Mouse (Mus musculus) adrenal gland (tissue): Measurements from ENCODE around the gene Atoh8.

ENCODE experiments used
- intact Hi-C: fragments of 180-260 bp; cut with DNase I; formaldehyde crosslinking; loops from one replicate; pipeline ENCODE4 v1.15.1; 2025

Atoh8 gene

DNA sequence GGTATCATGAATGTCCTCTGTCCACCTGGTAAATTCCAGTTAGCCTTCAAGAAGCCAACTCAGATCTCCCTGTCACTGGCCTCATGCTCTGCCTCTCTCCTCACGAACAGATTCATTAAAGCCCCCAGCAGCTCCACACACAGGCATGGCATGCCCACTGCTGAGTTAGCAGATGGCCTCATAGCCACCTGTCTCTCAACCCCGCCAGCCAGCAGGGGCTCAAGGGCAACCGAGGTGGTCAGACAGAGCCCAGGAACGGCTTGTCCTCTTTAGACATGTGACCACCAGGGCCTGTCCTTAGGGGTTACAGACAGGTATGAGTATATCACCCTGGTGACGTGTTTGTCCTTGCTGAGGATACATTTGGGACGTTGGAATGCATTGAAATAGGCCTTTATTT lies 19.9 kb upstream of the Atoh8 start:
- intact Hi-C loops = no loop called here

DNA sequence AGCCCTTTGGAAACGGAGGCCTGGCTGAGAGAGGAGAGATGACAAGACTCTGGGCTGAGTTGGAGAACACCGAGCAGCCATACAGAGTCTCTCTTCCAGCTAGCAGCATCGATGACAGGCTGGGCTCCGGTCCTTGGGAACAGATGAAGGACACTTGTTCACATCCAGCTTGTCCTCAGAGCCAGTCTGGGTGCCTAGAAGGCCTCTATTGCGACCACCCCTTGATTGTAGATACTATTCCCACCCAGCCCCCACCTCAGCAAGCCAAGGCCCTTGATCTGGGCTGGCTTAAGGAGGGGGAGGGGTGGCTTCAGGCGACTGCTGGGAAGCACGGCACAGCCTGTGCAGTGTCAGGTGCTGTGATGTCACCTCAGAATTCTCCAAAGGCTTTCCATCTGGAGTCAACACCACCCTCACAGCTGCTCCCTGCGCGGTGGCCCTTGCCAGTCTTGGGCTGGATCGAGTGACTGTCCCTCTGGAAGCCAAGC lies 19.3 kb upstream of the Atoh8 start:
- intact Hi-C loops = no loop called here

DNA sequence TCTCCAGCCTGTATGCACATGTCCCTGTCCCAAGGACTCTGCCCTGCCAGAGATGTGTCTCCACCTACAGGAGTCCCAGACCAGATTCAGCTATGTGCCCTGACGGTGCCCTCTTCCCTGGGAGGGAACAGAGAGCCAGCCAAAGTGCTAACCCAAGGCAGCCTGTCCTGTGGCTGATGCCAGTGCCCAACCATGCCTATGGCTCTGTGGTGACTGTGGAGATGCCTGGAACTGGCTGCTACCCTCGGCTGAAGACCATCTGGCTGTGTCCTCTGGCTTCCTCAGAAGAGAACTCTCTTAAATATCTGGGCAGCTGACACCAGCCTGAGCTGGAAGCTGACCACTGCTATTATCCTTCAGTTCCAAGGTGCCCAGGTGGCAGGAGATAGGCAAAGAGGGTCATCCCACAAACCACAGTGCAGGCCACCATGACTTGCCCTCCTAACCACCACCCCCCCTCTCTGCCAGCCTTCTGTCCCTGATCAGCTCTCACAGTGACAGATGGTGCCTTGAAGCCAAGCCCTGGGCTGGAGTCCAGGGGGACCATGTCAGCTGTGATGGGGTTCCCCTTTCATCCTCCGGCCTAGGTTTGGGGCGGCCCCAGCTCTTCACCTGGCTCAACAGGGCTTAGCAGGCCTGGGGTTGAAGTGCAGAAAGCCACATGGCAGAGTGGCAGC lies 18.7 kb upstream of the Atoh8 start:
- intact Hi-C loops = no loop called here

DNA sequence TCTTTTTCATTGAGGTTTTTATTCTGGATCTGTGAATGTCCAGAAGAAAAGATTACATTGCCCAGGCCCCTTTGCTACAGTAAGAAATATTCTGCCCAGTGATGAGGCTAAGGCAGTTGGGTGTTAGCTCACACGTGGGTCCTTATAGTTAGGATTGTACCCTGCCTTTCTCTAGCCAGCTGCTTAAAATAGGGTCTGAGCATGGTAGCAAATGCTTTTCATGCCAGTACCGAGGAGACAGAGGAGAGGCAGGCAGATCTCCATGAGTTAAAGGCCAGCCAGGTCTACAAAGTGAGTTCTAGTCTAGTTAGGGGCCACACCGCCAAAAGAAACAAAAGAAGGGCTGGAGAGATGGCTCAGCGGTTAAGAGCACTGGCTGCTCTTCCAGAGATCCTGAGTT lies 17.8 kb upstream of the Atoh8 start:
- intact Hi-C loops = no loop called here

DNA sequence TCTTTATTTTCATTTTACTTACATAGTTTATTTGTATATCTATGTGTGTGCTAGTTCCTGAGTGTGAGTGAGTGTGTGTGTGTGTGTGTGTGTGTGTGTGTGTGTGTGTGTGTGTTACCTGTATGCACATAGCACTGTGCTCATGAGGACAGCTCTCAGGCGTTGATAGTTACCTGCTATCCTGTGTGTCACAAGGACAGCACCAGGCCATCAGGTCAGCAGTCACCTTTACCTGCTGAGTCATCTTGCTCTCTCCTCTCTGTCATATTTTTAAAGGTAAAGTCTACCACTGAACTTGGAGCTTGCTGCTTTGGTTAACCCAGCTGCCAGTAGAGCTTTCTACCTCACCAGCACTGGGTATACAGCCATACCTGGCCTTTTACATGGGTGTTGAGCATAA lies 17.1 kb upstream of the Atoh8 start:
- intact Hi-C loops = no loop called here

DNA sequence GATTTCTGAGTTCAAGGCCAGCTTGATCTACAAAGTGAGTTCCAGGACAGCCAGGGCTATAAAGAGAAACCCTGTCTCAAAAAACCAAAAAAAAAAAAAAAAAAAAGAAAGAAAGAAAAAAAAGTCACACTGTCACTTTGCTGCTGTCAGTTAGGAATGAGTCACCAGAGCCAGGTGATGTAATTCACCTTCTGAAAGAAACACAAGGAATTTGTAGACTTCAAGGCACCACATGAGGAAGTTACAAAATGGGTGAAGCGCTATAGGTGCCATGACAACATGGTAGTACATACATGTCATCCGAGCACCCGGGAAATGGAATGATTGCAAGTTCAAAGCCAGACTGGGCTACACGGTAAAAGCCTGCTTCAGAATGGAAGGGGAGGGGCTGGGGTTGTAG lies 14.6 kb upstream of the Atoh8 start:
- intact Hi-C loops = no loop called here

DNA sequence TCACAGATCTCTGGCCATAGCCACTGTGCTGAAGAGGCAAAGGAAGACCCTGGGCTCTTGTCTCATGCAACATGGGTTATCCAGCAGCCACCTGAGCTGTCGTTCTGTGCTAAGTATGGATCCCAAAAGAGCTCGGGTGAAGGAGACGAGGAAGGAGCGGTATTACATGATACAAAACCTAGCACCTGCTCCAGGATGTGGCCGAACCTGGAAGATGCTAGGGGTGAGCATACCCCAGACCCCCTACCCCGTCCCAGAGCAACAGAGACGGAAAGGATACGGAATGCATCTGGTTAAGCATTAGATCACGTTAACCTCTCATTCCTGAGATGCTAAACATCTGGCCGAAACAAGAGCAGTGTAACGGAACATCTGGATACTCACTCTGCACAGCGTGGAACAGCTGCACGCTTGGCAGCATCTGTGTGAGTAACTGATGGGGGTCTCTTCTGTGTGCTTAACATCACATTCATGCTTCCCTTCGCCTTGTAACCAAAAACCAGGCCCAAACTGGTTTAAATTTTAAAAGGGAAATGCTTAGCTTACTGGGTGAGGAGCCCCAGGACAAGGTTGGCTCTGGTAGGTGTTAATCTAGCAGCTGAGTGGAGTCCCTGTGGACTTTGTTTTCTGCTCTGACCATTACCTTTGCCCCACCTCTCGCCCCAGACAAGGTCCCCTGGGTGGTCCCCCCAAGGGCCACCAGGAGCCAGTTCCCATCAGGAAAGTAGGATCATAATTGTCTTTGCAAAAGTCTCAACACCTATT lies 13.0 kb upstream of the Atoh8 start:
- intact Hi-C loops = no loop called here

DNA sequence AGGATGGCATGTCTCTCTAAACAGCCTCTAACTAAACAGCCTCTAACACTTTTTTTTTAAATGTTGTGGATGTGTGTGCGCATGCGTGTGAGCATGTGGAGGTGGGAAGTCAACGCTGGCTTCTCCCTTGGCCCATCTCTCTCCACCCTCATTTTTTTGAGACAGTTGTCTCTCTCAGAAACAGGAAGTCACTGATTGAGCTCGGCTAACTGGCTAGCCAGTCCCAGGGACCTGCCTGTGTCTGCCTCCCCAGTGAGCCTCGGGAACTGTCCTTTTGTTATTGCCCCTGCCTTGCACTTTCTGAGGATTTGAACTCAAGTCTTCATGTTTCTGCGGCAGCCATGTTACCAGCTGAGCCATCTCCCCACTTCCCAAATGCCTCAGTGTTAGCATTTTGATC lies 10.9 kb upstream of the Atoh8 start:
- intact Hi-C loops = no loop called here

DNA sequence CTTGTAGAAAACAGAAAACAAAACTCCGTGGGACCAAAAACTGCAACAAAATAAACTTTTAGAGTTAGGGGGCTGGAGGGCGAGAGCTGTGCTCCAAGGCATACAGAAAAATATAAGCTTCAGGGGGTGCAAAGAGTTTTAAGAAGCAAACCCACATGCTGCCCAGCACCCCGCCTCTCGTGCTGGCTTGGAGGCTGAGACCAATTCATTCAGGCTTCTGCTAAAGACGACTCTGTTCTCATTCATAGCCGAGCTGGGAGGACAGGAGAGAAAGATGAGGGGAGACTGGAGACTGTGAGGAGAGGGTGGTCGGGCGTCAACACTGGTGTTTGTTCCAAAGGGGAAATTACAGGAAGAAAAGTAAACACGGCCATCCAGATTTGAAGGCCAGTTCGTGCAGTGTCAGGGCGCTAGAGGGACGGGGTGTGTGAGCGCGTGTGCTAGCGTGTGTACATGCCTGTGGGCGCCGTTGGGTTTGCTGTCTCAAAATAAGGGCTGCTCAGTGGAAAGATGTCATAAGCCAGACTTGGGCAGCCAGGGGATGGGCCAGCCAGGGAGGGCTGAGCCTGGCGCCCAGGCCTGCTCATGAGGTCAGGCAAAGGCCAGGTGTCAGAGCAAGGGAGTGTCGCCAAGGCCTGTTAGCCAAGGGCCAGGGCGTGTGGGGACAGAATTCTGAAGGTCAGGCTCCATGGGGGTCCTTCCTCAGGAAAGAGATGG lies 9.3 kb upstream of the Atoh8 start:
- intact Hi-C loops = no loop called here

DNA sequence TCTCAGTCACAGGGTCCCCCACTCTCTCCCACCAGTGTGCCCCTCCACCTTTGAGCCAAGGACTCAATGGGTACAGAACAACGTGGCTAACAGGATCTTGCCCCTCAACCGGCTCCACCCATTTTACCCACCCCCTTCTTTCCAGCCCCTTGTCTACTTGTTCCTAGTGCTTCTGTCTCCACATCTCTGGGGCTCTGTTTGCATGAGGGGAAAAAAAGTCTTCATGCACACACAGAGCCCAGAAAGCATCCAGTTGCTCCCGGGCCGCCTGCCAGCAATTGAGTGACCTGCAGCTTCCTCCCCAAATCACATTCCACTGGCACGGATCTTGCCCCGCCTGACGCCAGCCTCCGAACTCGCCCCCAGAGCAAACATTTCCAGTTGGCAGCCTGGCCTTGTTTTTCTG lies 8.8 kb upstream of the Atoh8 start:
- intact Hi-C loops = no loop called here

DNA sequence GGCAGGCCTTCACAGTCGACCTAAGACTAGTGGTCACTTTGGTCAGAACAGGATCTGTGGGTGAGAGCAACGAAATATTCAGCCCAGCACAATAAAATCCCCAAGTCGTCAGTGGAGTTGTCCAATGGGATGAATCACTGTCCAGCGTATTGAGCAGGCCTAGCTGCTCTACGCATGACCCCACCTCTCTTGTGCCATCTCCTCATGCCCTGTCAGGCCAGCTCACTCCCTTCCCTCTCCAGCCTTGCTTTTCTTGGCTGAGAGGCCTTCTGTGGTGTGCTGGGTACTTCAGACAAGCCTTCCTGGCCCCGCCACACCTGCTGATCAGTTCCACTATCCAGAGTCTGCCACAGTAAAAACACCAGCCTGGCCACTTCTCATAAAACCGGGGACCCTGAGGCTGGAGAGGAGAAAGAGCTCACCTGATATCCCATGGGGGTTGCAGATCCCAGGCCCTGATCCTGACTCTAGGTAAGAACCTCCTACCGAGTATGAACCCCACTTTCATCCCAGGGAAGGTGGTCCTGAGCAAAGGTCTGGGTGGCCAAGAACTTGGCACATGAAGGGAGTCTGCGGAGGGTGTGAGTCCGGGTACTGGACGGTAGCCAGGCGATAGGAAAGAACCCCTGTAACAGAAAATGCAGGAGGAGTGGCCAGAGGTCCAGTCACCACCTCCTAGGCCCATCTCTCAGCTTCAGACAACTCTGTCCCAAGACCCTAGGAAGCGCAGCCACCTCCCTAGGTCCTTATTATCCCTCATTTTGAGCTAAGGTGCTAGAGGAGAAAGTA lies 7.3 kb upstream of the Atoh8 start:
- intact Hi-C loops = no loop called here

DNA sequence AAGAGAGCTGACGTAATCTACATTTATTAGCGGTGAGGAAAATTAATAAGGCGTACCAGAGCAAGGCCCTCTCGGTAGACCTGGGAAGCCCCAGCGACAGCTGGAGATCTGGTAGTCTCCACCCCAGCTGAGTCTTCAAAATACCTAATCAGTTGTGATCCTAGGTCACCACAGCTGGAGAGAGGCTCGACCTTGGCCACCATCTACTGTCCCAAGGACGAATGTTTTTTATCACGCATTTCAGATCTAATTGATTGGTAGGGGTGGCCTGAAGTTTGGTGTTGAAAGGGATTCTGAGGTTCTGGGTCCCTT lies 6.4 kb upstream of the Atoh8 start:
- intact Hi-C loops = no loop called here

DNA sequence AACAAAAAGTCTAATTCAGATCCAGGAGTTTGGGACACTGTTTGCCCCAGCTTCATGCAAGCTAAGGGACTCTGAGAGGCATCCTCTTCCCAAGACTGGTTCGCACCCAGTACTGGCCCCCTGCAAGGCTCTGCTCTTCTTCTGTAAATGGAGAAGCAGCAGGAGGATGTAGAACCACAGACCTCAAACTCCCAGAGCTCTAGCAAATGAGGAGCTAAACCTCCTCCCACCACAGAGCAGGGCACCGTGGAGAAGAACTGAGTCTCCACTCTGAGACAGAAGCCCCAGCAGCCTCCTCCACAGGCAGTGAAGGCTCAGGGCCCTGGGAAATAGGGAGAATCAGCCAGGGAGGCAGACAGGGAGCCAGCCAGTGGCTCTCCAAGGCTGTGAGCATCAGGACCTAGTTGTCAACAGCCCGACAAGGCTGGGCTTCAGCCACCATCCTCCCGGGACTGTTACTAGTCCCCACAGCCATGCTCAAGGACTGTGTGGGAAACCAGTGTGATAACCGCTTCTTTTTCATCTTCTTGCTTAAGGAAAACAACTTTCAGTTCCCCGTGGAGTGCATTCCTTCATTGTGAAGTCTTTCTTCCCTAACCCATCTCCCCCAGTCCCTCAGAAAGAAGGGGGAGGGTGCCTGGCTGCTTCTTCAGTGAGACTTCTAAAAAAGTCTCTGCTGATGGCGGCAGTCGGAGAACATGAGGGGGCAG lies 5.9 kb upstream of the Atoh8 start:
- intact Hi-C loops = no loop called here

DNA sequence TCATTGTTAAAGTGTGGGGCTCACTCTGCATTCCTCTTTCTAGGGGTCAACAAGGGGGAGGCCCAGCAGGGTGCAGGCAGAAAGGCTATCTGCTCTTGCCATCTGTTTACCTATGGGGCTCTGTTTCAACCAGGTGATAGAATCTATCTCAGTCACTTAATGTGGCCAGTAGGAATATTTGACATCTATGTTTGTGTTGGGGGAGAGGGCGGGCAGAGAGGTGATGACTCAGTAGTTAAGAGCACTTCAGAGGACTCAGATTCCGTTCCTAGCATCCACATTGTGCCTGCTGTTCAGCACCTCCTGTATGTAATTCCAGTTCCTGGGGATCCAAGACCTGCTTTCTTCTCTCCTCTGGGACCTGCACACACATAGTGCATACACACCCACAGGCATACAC lies 4.7 kb upstream of the Atoh8 start:
- intact Hi-C loops = no loop called here

DNA sequence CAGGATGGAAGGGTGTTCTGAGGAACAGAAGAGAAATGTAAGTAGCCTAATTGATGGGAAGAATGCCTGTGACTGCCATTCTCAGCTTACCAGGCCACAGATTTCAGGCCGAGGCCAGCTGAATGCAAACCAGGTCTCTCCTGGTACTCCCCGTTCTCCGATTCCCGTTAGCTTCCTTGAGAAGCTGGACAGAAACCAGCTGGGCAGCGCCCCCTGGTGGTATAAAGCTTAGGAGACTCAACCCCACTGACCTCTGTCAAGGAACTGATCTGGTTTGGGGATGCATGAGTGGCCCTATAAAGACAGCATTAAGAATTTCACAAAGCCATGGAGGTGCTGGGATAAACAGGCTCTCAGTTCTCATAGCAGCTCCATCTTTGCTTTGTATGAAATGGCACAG lies 1.7 kb upstream of the Atoh8 start:
- intact Hi-C loops = loop anchor here (1.0 kb wide), 1 partner anchor 51 kb away; no protein-coding TSS in a partner anchor

DNA sequence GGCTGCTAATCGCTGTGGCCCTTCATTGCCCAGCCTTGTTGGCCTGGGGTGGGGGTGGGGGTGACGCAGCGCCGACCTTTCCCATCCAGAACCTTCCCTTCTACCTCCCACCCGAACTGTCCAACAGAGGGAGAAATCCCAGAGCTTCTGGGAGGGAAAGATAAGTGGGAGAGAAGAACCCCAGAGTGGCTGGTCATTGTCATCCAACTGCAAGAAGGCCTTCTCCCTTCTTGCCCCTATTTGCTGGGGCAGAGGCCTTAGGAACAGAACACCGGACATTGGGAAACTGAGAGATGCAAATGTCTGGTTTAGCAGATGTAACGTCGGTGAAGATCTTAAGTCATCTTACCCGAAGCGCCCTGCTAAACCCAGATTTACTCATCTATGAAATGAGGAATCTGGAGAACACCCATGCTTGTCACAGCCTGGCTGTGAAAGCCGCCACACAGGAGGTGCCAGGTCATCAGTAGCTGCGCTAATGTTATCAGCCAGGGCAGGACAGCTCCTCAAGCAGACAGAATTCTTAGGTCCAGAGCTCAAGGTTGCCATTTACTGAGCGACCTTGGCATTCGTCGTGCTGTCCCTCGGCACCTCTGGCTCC lies 530 bp upstream of the Atoh8 start:
- intact Hi-C loops = no loop called here

DNA sequence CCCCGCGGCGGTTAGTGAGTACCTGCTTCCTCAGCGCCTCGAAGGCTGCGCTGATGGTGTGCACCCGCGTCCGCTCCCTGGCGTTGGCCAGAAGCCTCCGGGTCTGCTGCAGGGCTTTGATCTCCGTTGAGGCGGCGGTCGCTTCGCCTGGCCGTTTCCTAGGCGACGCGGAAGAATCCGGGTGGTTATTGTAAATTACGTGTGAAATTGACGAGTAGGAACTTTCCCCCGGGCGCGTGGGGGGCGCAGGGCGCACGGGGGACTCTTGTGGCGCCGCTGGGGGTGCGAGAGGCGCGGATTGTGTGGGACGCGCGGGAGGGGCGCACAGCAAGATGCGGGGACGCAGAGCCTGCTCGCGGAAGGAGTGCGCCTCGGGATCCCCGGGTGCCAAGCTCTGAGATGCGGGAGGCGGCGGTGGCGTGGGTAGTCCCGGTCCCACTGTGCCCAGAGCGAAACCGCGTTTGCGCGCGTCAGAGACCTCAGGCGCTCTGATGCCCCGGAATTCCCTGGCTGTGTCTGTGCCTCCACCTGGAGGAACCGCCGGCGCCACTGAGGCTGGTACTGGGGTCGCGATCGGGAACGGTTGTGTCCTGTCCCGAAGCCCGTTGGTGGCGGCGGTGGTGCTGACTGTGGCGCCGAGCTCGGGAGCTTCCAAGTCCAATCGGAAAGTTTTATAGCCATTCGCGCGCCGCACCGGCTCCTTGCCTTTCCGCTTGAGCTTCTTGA lies 842 bp downstream of the Atoh8 start:
- intact Hi-C loops = no loop called here

DNA sequence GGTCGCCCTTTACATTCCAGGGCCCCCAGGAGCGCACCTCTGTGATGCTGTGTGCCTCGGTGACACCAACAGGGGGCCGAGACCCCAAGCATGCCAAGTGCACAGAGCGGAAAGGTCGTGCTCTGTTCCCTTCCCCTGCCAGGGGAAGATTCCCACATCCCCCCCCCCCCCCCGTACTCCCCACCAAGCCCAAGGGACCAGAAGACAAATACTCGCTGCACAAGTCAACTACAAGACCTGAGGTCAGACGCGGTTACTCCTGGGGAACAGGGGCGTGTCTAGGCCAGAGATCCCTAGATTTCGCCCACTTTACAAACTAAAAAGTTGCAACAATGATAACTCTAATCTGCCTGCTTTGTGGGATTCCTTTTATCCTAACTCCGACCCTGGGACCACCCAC lies 1.4 kb downstream of the Atoh8 start:
- intact Hi-C loops = no loop called here

DNA sequence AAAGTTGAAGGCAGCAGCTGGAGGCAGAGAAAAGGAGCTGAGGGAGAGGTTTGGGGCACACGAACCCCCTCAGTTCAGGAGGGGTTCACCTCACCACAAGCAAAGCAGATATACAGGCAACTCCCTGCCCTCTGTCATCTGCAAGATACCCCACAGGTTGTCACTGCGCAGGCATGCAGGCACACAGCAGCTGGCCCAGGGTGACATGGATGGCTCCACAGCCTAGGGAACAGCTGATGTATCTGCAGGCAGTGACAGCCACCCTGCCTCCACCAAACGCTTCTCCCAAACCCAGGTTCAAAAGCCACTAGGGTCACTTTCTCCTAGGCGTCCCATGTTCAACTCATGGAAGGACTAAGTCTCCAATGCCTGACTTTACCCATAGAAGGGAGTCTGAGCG lies 2.5 kb downstream of the Atoh8 start:
- intact Hi-C loops = no loop called here

DNA sequence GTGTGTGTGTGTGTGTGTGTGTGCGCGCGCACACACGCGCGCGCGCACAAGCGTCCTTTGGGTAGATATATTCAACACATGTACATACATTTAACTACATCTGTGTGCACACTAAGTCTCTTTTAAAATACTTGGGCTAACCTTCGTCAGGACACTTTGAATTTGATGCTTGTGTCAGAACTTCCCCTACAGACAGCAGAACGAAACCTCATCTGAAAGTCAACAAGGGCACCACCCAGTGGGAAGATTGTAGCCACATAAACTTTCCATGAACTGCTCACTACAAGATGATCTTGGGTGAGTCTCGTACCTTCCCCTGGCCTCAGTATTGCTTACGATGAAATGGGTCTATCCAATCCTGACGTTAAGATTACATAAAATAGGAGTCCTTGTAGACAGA lies 3.0 kb downstream of the Atoh8 start:
- intact Hi-C loops = no loop called here
